Mouse (Mus musculus): Measurements from ENCODE around the gene Icam2. TPM values are rescaled to one million over a fixed set of nuclear protein-coding genes. Genes with fewer than 3 reads are reported as not detected.

The Icam2 gene
- polyA plus RNA-seq, 1 experiment from 2014 or later, result 14.2 TPM

GRCm38 (mm10) chr11:106334066-106334465 lies 53.8 kb downstream of the Icam2 start:
- H3K9me3 ChIP-seq (replicated peaks), result no peaks in the 10 kb centered on the region; the same call in 1 of the 2 replicates
- ATAC-seq (ENCODE audit: low FRiP score), result no peak
- 0 out of 2 replicates have a peak, but pooled peaks cover 5% of the 10 kb centered on the region for H3K4me1 ChIP-seq
- H3K9ac ChIP-seq, result no peak overlapping the region
- H3K27ac ChIP-seq, result no peak overlapping the region
- H3K27me3 ChIP-seq, result no peaks in the 10 kb centered on the region
- no peaks in the 10 kb centered on the region for H3K36me3 ChIP-seq
- H3K4me3 ChIP-seq, result no peak overlapping the region
- WGBS, result 15% methylated on average over 2 of the region's 2 CpGs
- H3K4me2 ChIP-seq (replicated peaks), result no peak overlapping the region

GRCm38 (mm10) chr11:106332458-106332857 lies 55.4 kb downstream of the Icam2 start:
- Histone ChIP-seq H3K9me3 (replicated peaks) (no peaks in the 10 kb centered on the region; the same call in 1 of the 2 replicates), H3K4me2 (replicated peaks) (no peak overlapping the region), H3K36me3 (no peaks in the 10 kb centered on the region), H3K4me1 (0 out of 2 replicates have a peak, but pooled peaks cover 5% of the 10 kb centered on the region), H3K4me3 (no peak overlapping the region), H3K27ac (no peak overlapping the region), H3K9ac (no peak overlapping the region), H3K27me3 (no peaks in the 10 kb centered on the region)
- ATAC-seq (ENCODE audit: low FRiP score), result no peak
- WGBS, result 59% methylated on average over 4 of the region's 4 CpGs

- Histone ChIP-seq H3K4me1 (0 out of 2 replicates have a peak, but pooled peaks cover 5% of the 10 kb centered on the region), H3K9me3 (replicated peaks) (no peaks in the 10 kb centered on the region; the same call in 1 of the 2 replicates), H3K36me3 (no peaks in the 10 kb centered on the region), H3K4me2 (replicated peaks) (no peak overlapping the region), H3K27me3 (no peaks in the 10 kb centered on the region), H3K27ac (no peak overlapping the region), H3K4me3 (no peak overlapping the region), H3K9ac (no peak overlapping the region)
- no peak for ATAC-seq (ENCODE audit: low FRiP score)
- WGBS, result 71% methylated on average over 7 of the region's 7 CpGs
Observed at GRCm38 (mm10) chr11:106329682-106330081, 58.2 kb downstream of the Icam2 start.

- Histone ChIP-seq H3K27me3 (no peaks in the 10 kb centered on the region), H3K27ac (no peak overlapping the region), H3K9me3 (replicated peaks) (no peaks in the 10 kb centered on the region; the same call in 1 of the 2 replicates), H3K4me2 (replicated peaks) (no peak overlapping the region), H3K4me1 (0 out of 2 replicates have a peak, but pooled peaks cover 5% of the 10 kb centered on the region), H3K4me3 (no peak overlapping the region), H3K9ac (no peak overlapping the region), H3K36me3 (no peaks in the 10 kb centered on the region)
- WGBS, result 73% methylated on average over 6 of the region's 6 CpGs
- no peak for ATAC-seq (ENCODE audit: low FRiP score)
Observed at GRCm38 (mm10) chr11:106329128-106329527, 58.7 kb downstream of the Icam2 start.

GRCm38 (mm10) chr11:106328521-106328920 lies 59.4 kb downstream of the Icam2 start:
- Histone ChIP-seq H3K9ac (no peak overlapping the region), H3K27me3 (no peaks in the 10 kb centered on the region), H3K36me3 (no peaks in the 10 kb centered on the region), H3K4me1 (0 out of 2 replicates have a peak, but pooled peaks cover 5% of the 10 kb centered on the region), H3K4me3 (no peak overlapping the region), H3K27ac (no peak overlapping the region), H3K4me2 (replicated peaks) (no peak overlapping the region), H3K9me3 (replicated peaks) (no peaks in the 10 kb centered on the region; the same call in 1 of the 2 replicates)
- 76% methylated on average over 4 of the region's 5 CpGs for WGBS
- ATAC-seq (ENCODE audit: low FRiP score), result no peak

Other genes starting within 250 kb of the Icam2 start
- gene Gm10840, start 227.2 kb downstream of the Icam2 start, polyA plus RNA-seq (2016; fragmentation: Nextera tagmentation; extraction: Ambion mirVana), result 0.93 and 1.0 TPM in 2 replicates
- 302 and 316 TPM in 2 replicates for gene Limd2, start 227.2 kb downstream of the Icam2 start, polyA plus RNA-seq (2016; fragmentation: Nextera tagmentation; extraction: Ambion mirVana)
- 33.9 and 38.7 TPM in 2 replicates for gene Strada, start 185.9 kb downstream of the Icam2 start, polyA plus RNA-seq (2016; fragmentation: Nextera tagmentation; extraction: Ambion mirVana)
- gene Ccdc47, start 171.7 kb downstream of the Icam2 start, polyA plus RNA-seq (2016; fragmentation: Nextera tagmentation; extraction: Ambion mirVana), result 86.8 and 96.3 TPM in 2 replicates
- gene Ddx42, start 171.1 kb downstream of the Icam2 start, polyA plus RNA-seq (2016; fragmentation: Nextera tagmentation; extraction: Ambion mirVana), result 111 and 117 TPM in 2 replicates
- gene Ftsj3, start 132.0 kb downstream of the Icam2 start, polyA plus RNA-seq (2016; fragmentation: Nextera tagmentation; extraction: Ambion mirVana), result 52.5 and 53.4 TPM in 2 replicates
- 314 and 337 TPM in 2 replicates for gene Psmc5, start 131.9 kb downstream of the Icam2 start, polyA plus RNA-seq (2016; fragmentation: Nextera tagmentation; extraction: Ambion mirVana)
- gene Smarcd2, start 115.1 kb downstream of the Icam2 start, polyA plus RNA-seq (2016; fragmentation: Nextera tagmentation; extraction: Ambion mirVana), result 35.1 and 35.9 TPM in 2 replicates
- 0.15 and 0.29 TPM in 2 replicates for gene Tcam1, start 111.4 kb downstream of the Icam2 start, polyA plus RNA-seq (2016; fragmentation: Nextera tagmentation; extraction: Ambion mirVana)
- not detected in 2 replicates for gene Gh, start 86.2 kb downstream of the Icam2 start, polyA plus RNA-seq (2016; fragmentation: Nextera tagmentation; extraction: Ambion mirVana)
- 0.94 and 1.2 TPM in 2 replicates for gene Cd79b, start 73.3 kb downstream of the Icam2 start, polyA plus RNA-seq (2016; fragmentation: Nextera tagmentation; extraction: Ambion mirVana)
- 0.04 TPM in 1 of 2 replicates, not detected in the other for gene Scn4a, start 34.8 kb downstream of the Icam2 start, polyA plus RNA-seq (2016; fragmentation: Nextera tagmentation; extraction: Ambion mirVana)
- not detected in 2 replicates for gene Prr29, start 22.6 kb downstream of the Icam2 start, polyA plus RNA-seq (2016; fragmentation: Nextera tagmentation; extraction: Ambion mirVana)
- gene Ern1, start 99.8 kb upstream of the Icam2 start, polyA plus RNA-seq (2016; fragmentation: Nextera tagmentation; extraction: Ambion mirVana), result 7.9 and 8.3 TPM in 2 replicates
- gene Tex2, start 225.3 kb upstream of the Icam2 start, polyA plus RNA-seq (2016; fragmentation: Nextera tagmentation; extraction: Ambion mirVana), result 13.3 and 15.5 TPM in 2 replicates